Mouse (Mus musculus) kidney, postnatal 0 days (tissue): ENCODE data around the gene Fbxl12. TPM values are rescaled to one million over a fixed set of nuclear protein-coding genes. Genes with fewer than 3 reads are reported as not detected.

ENCODE experiments used
- ATAC-seq: fragments of 200-750 bp; cut with Nextera tagmentation; replicated peaks from 2 replicates; pipeline ENCODE4 v1.8.0; 2017; ENCODE audit warnings: low read depth, moderate number of reproducible peaks, moderate TSS enrichment, moderate library complexity; ENCODE audit not compliant: low FRiP score
- DNase-seq: peaks from one replicate; pipeline ENCODE4 v3.0.0-alpha.2; 2016; ENCODE audit warnings: low spot score
- H3K27ac ChIP-seq: fragments of 300-500 bp; sonication (generic); 2 replicates; pipeline ENCODE4 v1.5.1; 2014; ENCODE audit warnings: mild to moderate bottlenecking
- H3K27me3 ChIP-seq: fragments of 300-500 bp; sonication (generic); 2 replicates; pipeline ENCODE4 v1.6.1; 2014; ENCODE audit warnings: low read length, mixed read lengths; ENCODE audit not compliant: insufficient read depth
- H3K36me3 ChIP-seq: fragments of 300-500 bp; sonication (generic); 2 replicates; pipeline ENCODE4 v1.6.1; 2014; ENCODE audit warnings: low read length, mixed read lengths; ENCODE audit not compliant: insufficient read depth
- H3K4me1 ChIP-seq: fragments of 300-500 bp; sonication (generic); replicated peaks from 2 replicates; pipeline ENCODE4 v1.6.1; 2014; ENCODE audit warnings: antibody characterized with exemption, low read length, mixed read lengths; ENCODE audit not compliant: insufficient read depth
- H3K4me2 ChIP-seq: fragments of 300-500 bp; sonication (generic); 2 replicates; pipeline ENCODE4 v1.6.1; 2014; ENCODE audit warnings: mild to moderate bottlenecking, low read length, moderate library complexity, mixed read lengths
- H3K4me3 ChIP-seq: fragments of 300-500 bp; sonication (generic); replicated peaks from 2 replicates; pipeline ENCODE4 v1.5.1; 2014; ENCODE audit warnings: low read depth, low read length
- H3K9ac ChIP-seq: fragments of 300-500 bp; sonication (generic); 2 replicates; pipeline ENCODE4 v1.6.1; 2014; ENCODE audit warnings: low read depth, low read length
- H3K9me3 ChIP-seq: fragments of 300-500 bp; sonication (generic); replicated peaks from 2 replicates; pipeline ENCODE4 v1.6.1; 2016; ENCODE audit warnings: low read length, inconsistent platforms, mixed read lengths
- CTCF ChIP-seq: IDR thresholded peaks from 2 replicates; pipeline ENCODE4 v1.5.1; 2016; ENCODE audit warnings: antibody characterized with exemption, low read depth, mild to moderate bottlenecking, moderate library complexity
- WGBS: fragments of 180-500 bp; shearing (Covaris S2); extraction: QIAGEN DNeasy Blood & Tissue Kit; methylation state at CpG from one replicate; pipeline ENCODE4 v1.1.7; 2014; 5-methylcytosine and 5-hydroxymethylcytosine counted together
- polyA plus RNA-seq: library from polyadenylated mRNA; unstranded; fragments of >200 nt; fragmentation: Nextera tagmentation; extraction: Ambion mirVana; gene quantifications from 2 replicates; pipeline ENCODE4 v1.2.1, GENCODE M21; 2015

Fbxl12 gene
- polyA plus RNA-seq, 1 experiment from 2014 or later, result 16.0 TPM

DNA sequence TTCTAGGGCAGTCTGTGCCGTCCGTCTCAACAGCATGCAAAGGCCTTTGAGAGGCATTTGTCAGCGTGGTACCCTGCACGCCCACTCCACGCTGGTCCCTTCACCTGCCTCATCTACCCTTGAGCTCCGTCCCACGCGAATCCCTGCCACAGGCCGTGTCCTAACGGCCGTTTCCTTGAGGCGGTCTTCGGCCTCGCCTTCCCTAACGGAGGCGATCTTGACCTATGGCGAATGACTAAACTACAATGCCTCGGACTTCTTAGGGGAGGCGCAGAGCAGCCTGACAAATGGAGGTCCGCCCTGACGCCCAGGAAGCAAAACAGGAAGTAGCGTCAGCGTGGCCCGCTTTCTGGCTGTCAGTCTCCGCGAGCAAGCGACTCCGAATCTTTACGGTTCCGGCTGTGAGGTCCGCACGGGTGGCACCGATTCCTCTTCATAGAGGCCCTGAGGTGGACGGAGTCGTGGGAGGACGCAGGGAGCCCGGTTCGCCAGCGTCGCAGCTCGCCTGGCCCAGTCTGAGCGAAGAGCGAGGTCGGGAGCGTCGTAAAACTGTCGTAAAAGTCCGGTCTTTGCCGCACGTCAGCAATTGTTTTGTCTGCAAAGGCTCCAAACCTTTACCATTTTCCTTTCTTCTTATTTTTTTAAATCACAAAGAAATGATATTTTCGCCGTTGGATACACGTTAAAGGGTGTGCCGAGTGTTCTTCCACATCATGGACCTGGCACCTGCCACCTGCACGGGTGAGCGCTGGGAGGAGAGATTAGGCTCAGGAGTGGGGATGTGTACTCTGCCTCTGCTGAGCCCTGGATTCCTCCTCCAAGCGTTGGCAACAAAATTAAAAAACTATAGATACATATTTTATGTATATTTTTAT is 37.2 kb downstream of the Fbxl12 start:
- Histone ChIP-seq H3K27ac (peak overlapping the region; percentile 98), H3K4me3 (peak overlapping the region; percentile 65), H3K4me2 (peak overlapping the region; percentile 74), H3K9ac (peak overlapping the region; percentile 88), H3K4me1 (no peaks in the 10 kb centered on the region), H3K27me3 (no peaks in the 10 kb centered on the region), H3K36me3 (0 out of 2 replicates have a peak, but pooled peaks cover 4% of the 10 kb centered on the region), H3K9me3 (no peaks in the 10 kb centered on the region)
- DNase-seq, result peak; percentile 96
- no peak for TF ChIP-seq CTCF
- under 1% methylated on average over 57 of the region's 57 CpGs for WGBS
- peak; percentile 90 for ATAC-seq

GRCm38 (mm10) chr9:20606269-20606668 is 38.3 kb downstream of the Fbxl12 start:
- Histone ChIP-seq H3K27ac (no peak overlapping the region), H3K9me3 (no peaks in the 10 kb centered on the region), H3K27me3 (no peaks in the 10 kb centered on the region), H3K4me3 (no peak overlapping the region), H3K9ac (no peak overlapping the region), H3K4me1 (no peaks in the 10 kb centered on the region), H3K4me2 (peak overlapping the region; percentile 74), H3K36me3 (0 out of 2 replicates have a peak, but pooled peaks cover 4% of the 10 kb centered on the region)
- TF ChIP-seq CTCF, result no peak
- WGBS, result 100% methylated on average over 1 of the region's 1 CpGs
- DNase-seq (no peak), ATAC-seq (no peak)

DNA sequence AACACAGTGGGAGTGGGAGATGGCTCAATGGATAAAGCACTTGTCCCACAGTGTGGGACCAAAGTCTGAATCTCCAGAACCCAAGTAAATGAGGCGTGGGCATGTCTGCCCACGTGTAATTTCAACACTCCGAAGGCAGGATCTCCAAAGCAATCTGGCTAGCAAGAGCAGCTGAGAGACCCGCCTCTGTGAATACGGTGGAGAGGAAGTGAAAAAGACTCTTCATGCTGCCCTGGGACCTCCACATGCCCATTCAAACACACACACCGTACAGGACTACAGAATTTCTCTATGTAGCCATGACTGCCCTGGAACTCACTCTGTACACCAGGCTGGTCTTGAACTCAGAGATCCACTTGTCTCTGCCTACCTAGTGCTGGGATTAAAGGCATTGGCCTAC is 43.3 kb downstream of the Fbxl12 start:
- H3K4me3 ChIP-seq, result no peak overlapping the region
- DNase-seq (no peak), ATAC-seq (no peak)
- no peaks in the 10 kb centered on the region for H3K36me3 ChIP-seq
- no peak overlapping the region for H3K9ac ChIP-seq
- H3K4me2 ChIP-seq, result no peak overlapping the region
- H3K27ac ChIP-seq, result no peak overlapping the region
- WGBS, result 82% methylated on average over 6 of the region's 6 CpGs
- no peaks in the 10 kb centered on the region for H3K4me1 ChIP-seq
- no peaks in the 10 kb centered on the region for H3K27me3 ChIP-seq
- no peaks in the 10 kb centered on the region for H3K9me3 ChIP-seq
- no peak for TF ChIP-seq CTCF

GRCm38 (mm10) chr9:20581175-20581634 is 63.4 kb downstream of the Fbxl12 start, which contains the start of gene Zfp846:
TSS of gene Zfp846 (plus strand) at chr9:20581291.
- Histone ChIP-seq H3K36me3 (no peaks in the 10 kb centered on the region), H3K9ac (peak within 1 kb of the TSS; percentile 64), H3K9me3 (no peaks in the 10 kb centered on the region), H3K4me3 (peak within 1 kb of the TSS; percentile 57), H3K27me3 (peaks cover 5% of the 10 kb centered on the region; the same call in 1 of the 2 replicates), H3K27ac (peak within 1 kb of the TSS; percentile 62; the same call in 1 of the 2 replicates), H3K4me1 (no peaks in the 10 kb centered on the region), H3K4me2 (peak within 1 kb of the TSS; percentile 57)
- WGBS, result under 1% methylated on average over 30 of the region's 30 CpGs
- peak; percentile 100 for ATAC-seq
- peak; percentile 99 for DNase-seq
- TF ChIP-seq CTCF, result peak; percentile 43

- Histone ChIP-seq H3K36me3 (no peaks in the 10 kb centered on the region), H3K9ac (no peak overlapping the region), H3K4me3 (no peak overlapping the region), H3K27ac (no peak overlapping the region), H3K4me1 (no peaks in the 10 kb centered on the region), H3K27me3 (peaks cover 8% of the 10 kb centered on the region; the same call in 1 of the 2 replicates), H3K4me2 (no peak overlapping the region), H3K9me3 (no peaks in the 10 kb centered on the region)
- no peak for TF ChIP-seq CTCF
- ATAC-seq (no peak), DNase-seq (no peak)
- 79% methylated on average over 2 of the region's 2 CpGs for WGBS
Measured at GRCm38 (mm10) chr9:20576591-20576990, 68.0 kb downstream of the Fbxl12 start.

DNA sequence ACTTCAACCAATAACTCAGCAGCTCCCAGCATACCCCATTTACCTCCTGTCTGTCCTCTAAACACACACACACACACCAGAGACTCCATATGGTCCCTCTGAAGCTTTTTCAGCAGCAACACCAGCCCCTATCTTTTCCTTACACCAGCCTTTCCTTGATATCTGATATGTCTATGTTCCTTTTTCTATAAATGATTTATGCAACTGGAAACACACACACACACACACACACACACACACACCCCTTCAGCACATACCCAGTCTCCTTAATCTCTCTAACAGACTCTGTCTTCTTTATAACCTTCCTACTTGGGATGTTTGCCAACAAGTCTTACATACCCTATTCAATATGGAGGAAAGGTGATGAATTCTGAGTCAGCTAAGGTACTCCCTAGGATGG is 73.5 kb downstream of the Fbxl12 start:
- Histone ChIP-seq H3K4me2 (no peak overlapping the region), H3K9ac (no peak overlapping the region), H3K4me1 (no peaks in the 10 kb centered on the region), H3K36me3 (no peaks in the 10 kb centered on the region), H3K4me3 (no peak overlapping the region), H3K9me3 (no peaks in the 10 kb centered on the region), H3K27ac (no peak overlapping the region), H3K27me3 (peaks cover 1% of the 10 kb centered on the region; the same call in 1 of the 2 replicates)
- ATAC-seq, result no peak
- DNase-seq, result no peak
- TF ChIP-seq CTCF, result no peak

Other genes with a start within 250 kb of the Fbxl12 start
- 13.5 and 15.3 TPM in 2 replicates for gene Zfp26, start 184.6 kb downstream of the Fbxl12 start, polyA plus RNA-seq
- 18.2 and 19.3 TPM in 2 replicates for gene Zfp426, start 152.0 kb downstream of the Fbxl12 start, polyA plus RNA-seq
- 58.0 and 63.0 TPM in 2 replicates for gene Zfp266, start 123.3 kb downstream of the Fbxl12 start, polyA plus RNA-seq
- gene Zfp846, start 63.5 kb downstream of the Fbxl12 start, polyA plus RNA-seq, result 10.0 and 12.3 TPM in 2 replicates
- gene Ubl5, start 1.9 kb downstream of the Fbxl12 start, polyA plus RNA-seq, result 446 and 511 TPM in 2 replicates
- 41.5 and 44.1 TPM in 2 replicates for gene Pin1, start 7.3 kb upstream of the Fbxl12 start, polyA plus RNA-seq
- 3.4 and 3.6 TPM in 2 replicates for gene Olfm2, start 101.6 kb upstream of the Fbxl12 start, polyA plus RNA-seq
- 0.82 and 1.2 TPM in 2 replicates for gene Col5a3, start 170.3 kb upstream of the Fbxl12 start, polyA plus RNA-seq
- not detected in 2 replicates for gene Rdh8, start 173.7 kb upstream of the Fbxl12 start, polyA plus RNA-seq
- 7.6 and 11.5 TPM in 2 replicates for gene A230050P20Rik, start 223.9 kb upstream of the Fbxl12 start, polyA plus RNA-seq
- gene Angptl6, start 235.0 kb upstream of the Fbxl12 start, polyA plus RNA-seq, result 2.5 and 2.6 TPM in 2 replicates
- 56.3 and 57.9 TPM in 2 replicates for gene Ppan, start 243.4 kb upstream of the Fbxl12 start, polyA plus RNA-seq